Mouse (Mus musculus) limb, embryonic 14.5 days (tissue): ENCODE measurements at regions not wholly inside any gene's neighbourhood (a gene's known extent, or its start where the extent isn't known, plus 50 kb on each side); places are given as distances from the start of the nearest gene placed in this dataset.

Experiments
- ATAC-seq: fragments of 200-750 bp; cut with Nextera tagmentation; 2 replicates; pipeline ENCODE4 v1.8.0; 2017; ENCODE audit warnings: low read depth, moderate number of reproducible peaks, moderate TSS enrichment; ENCODE audit not compliant: low FRiP score
- DNase-seq: peaks from one replicate; pipeline ENCODE4 v3.0.0-alpha.2; 2015; ENCODE audit warnings: low spot score
- H3K27ac ChIP-seq: fragments of 300-500 bp; sonication (generic); replicated peaks from 2 replicates; pipeline ENCODE4 v1.5.1; 2014; ENCODE audit warnings: low read depth, mild to moderate bottlenecking, low read length, moderate library complexity, mixed read lengths
- H3K27me3 ChIP-seq: fragments of 300-500 bp; sonication (generic); 2 replicates; pipeline ENCODE4 v1.6.1; 2014; ENCODE audit warnings: low read length, mixed read lengths; ENCODE audit not compliant: control insufficient read depth, insufficient read depth
- H3K36me3 ChIP-seq: fragments of 300-500 bp; sonication (generic); 2 replicates; pipeline ENCODE4 v1.6.1; 2014; ENCODE audit warnings: mild to moderate bottlenecking, low read length, moderate library complexity, mixed read lengths; ENCODE audit not compliant: control insufficient read depth, insufficient read depth
- H3K4me1 ChIP-seq: fragments of 300-500 bp; sonication (generic); 2 replicates; pipeline ENCODE4 v1.6.1; 2014; ENCODE audit warnings: antibody characterized with exemption, low read length, mixed read lengths; ENCODE audit not compliant: control insufficient read depth, insufficient read depth
- H3K4me2 ChIP-seq: fragments of 300-500 bp; sonication (generic); replicated peaks from 2 replicates; pipeline ENCODE4 v1.6.1; 2014; ENCODE audit warnings: low read depth, mild to moderate bottlenecking, low read length, moderate library complexity; ENCODE audit not compliant: severe bottlenecking
- H3K4me3 ChIP-seq: fragments of 300-500 bp; sonication (generic); replicated peaks from 2 replicates; pipeline ENCODE4 v1.5.1; 2014; ENCODE audit warnings: low read length
- H3K9ac ChIP-seq: fragments of 300-500 bp; sonication (generic); 2 replicates; pipeline ENCODE4 v1.6.1; 2014; ENCODE audit warnings: mild to moderate bottlenecking, low read depth, low read length, moderate library complexity; ENCODE audit not compliant: severe bottlenecking
- H3K9me3 ChIP-seq: fragments of 300-500 bp; sonication (generic); 2 replicates; pipeline ENCODE4 v1.6.1; 2016; ENCODE audit warnings: low read length; ENCODE audit not compliant: control insufficient read depth
- POLR2A ChIP-seq: fragments of 200-500 bp; IDR thresholded peaks from 2 replicates; pipeline ENCODE4 v1.8.0; 2012; ENCODE audit warnings: inconsistent platforms, mild to moderate bottlenecking, moderate library complexity, borderline replicate concordance; ENCODE audit not compliant: insufficient read depth, insufficient read length; ENCODE audit errors: extremely low read depth
- WGBS: fragments of 180-500 bp; shearing (Covaris S2); extraction: QIAGEN DNeasy Blood & Tissue Kit; methylation state at CpG from one replicate; pipeline ENCODE4 v1.1.7; 2014; 5-methylcytosine and 5-hydroxymethylcytosine counted together

GRCm38 (mm10) chr10:8667244-8667643 is 148.6 kb upstream of the Ust start:
- Histone ChIP-seq H3K4me1 (no peaks in the 10 kb centered on the region), H3K4me3 (no peak overlapping the region), H3K36me3 (no peaks in the 10 kb centered on the region), H3K4me2 (no peak overlapping the region), H3K9me3 (0 out of 2 replicates have a peak, but pooled peaks cover 6% of the 10 kb centered on the region), H3K27me3 (no peaks in the 10 kb centered on the region), H3K27ac (no peak overlapping the region), H3K9ac (no peak overlapping the region)
- ATAC-seq (no peak), DNase-seq (no peak)
- 78% methylated on average over 2 of the region's 2 CpGs for WGBS
- no peak for TF ChIP-seq POLR2A

GRCm38 (mm10) chr10:8658934-8659294 is 140.3 kb upstream of the Ust start:
- Histone ChIP-seq H3K4me2 (no peak overlapping the region), H3K36me3 (no peaks in the 10 kb centered on the region), H3K4me1 (no peaks in the 10 kb centered on the region), H3K9ac (no peak overlapping the region), H3K27me3 (no peaks in the 10 kb centered on the region), H3K4me3 (no peak overlapping the region), H3K9me3 (no peaks in the 10 kb centered on the region), H3K27ac (no peak overlapping the region)
- TF ChIP-seq POLR2A, result no peak
- DNase-seq (no peak), ATAC-seq (no peak)
- WGBS, result 73% methylated on average over 3 of the region's 3 CpGs

- no peaks in the 10 kb centered on the region for H3K4me1 ChIP-seq
- H3K9me3 ChIP-seq, result no peaks in the 10 kb centered on the region
- H3K9ac ChIP-seq, result no peak overlapping the region
- WGBS, result 72% methylated on average over 6 of the region's 6 CpGs
- no peak for DNase-seq
- H3K36me3 ChIP-seq, result no peaks in the 10 kb centered on the region
- H3K27me3 ChIP-seq, result no peaks in the 10 kb centered on the region
- no peak overlapping the region for H3K4me3 ChIP-seq
- TF ChIP-seq POLR2A, result no peak
- ATAC-seq, result no peak
- no peak overlapping the region for H3K4me2 ChIP-seq
- no peak overlapping the region for H3K27ac ChIP-seq
Observed at GRCm38 (mm10) chr10:8658024-8658933, 139.7 kb upstream of the Ust start.

- Histone ChIP-seq H3K27me3 (no peaks in the 10 kb centered on the region), H3K4me2 (no peak overlapping the region), H3K9me3 (no peaks in the 10 kb centered on the region), H3K4me3 (no peak overlapping the region), H3K4me1 (no peaks in the 10 kb centered on the region), H3K9ac (no peak overlapping the region), H3K36me3 (no peaks in the 10 kb centered on the region), H3K27ac (no peak overlapping the region)
- DNase-seq (no peak), ATAC-seq (no peak)
- WGBS, result 67% methylated on average over 2 of the region's 2 CpGs
- TF ChIP-seq POLR2A, result no peak
Observed at GRCm38 (mm10) chr10:8657176-8658023, 138.8 kb upstream of the Ust start.

GRCm38 (mm10) chr10:8653651-8654050 is 135.0 kb upstream of the Ust start:
- 88% methylated on average over 3 of the region's 3 CpGs for WGBS
- TF ChIP-seq POLR2A, result no peak

More at GRCm38 (mm10) chr10:8653651-8654050, 135.0 kb upstream of the Ust start:
- H3K27me3 ChIP-seq, result no peaks in the 10 kb centered on the region
- no peak overlapping the region for H3K4me2 ChIP-seq
- H3K36me3 ChIP-seq, result no peaks in the 10 kb centered on the region
- H3K27ac ChIP-seq, result no peak overlapping the region
- no peaks in the 10 kb centered on the region for H3K9me3 ChIP-seq
- ATAC-seq, result no peak
- H3K4me1 ChIP-seq, result no peaks in the 10 kb centered on the region
- no peak for DNase-seq
- no peak overlapping the region for H3K9ac ChIP-seq
- no peak overlapping the region for H3K4me3 ChIP-seq
